Mouse (Mus musculus): ENCODE measurements at regions not wholly inside any gene's neighbourhood (a gene's known extent, or its start where the extent isn't known, plus 50 kb on each side); places are given as distances from the start of the nearest gene placed in this dataset.

- Histone ChIP-seq H3K36me3 (ENCODE audit: control insufficient read depth, insufficient read depth, low read length) (no peaks in the 10 kb centered on the region), H3K4me3 (ENCODE audit: low read depth, low read length) (no peak overlapping the region), H3K4me2 (ENCODE audit: low read length) (no peak overlapping the region), H3K27ac (ENCODE audit: low read length) (no peak overlapping the region), H3K4me1 (ENCODE audit: control insufficient read depth, insufficient read depth, low read length) (no peaks in the 10 kb centered on the region), H3K27me3 (ENCODE audit: control insufficient read depth, insufficient read depth, low read depth, low read length) (no peaks in the 10 kb centered on the region), H3K9me3 (replicated peaks; ENCODE audit: control insufficient read depth, low read length, poor library complexity, severe bottlenecking) (no peaks in the 10 kb centered on the region), H3K9ac (ENCODE audit: low read depth, low read length) (no peak overlapping the region)
- ATAC-seq = no peak
- WGBS = 5% methylated on average over 3 of the region's 3 CpGs
Observed at GRCm38 (mm10) chr1:45575131-45575530, 72.0 kb upstream of the Col5a2 start.

- no peak overlapping the region for H3K4me2 ChIP-seq (ENCODE audit: low read length)
- H3K9ac ChIP-seq (ENCODE audit: low read depth, low read length) = no peak overlapping the region
- H3K27ac ChIP-seq (ENCODE audit: low read length) = no peak overlapping the region
- no peaks in the 10 kb centered on the region for H3K27me3 ChIP-seq (ENCODE audit: control insufficient read depth, insufficient read depth, low read depth, low read length)
- H3K9me3 ChIP-seq (replicated peaks; ENCODE audit: control insufficient read depth, low read length, poor library complexity, severe bottlenecking) = no peaks in the 10 kb centered on the region
- H3K4me1 ChIP-seq (ENCODE audit: control insufficient read depth, insufficient read depth, low read length) = no peaks in the 10 kb centered on the region
- no peaks in the 10 kb centered on the region for H3K36me3 ChIP-seq (ENCODE audit: control insufficient read depth, insufficient read depth, low read length)
- H3K4me3 ChIP-seq (ENCODE audit: low read depth, low read length) = no peak overlapping the region
- WGBS = 95% methylated on average over 1 of the region's 1 CpGs
- ATAC-seq = no peak
Observed at GRCm38 (mm10) chr1:45580466-45580865, 77.4 kb upstream of the Col5a2 start.

- no peaks in the 10 kb centered on the region for H3K9me3 ChIP-seq (replicated peaks; ENCODE audit: control insufficient read depth, low read length, poor library complexity, severe bottlenecking)
- H3K4me1 ChIP-seq (ENCODE audit: control insufficient read depth, insufficient read depth, low read length) = no peaks in the 10 kb centered on the region
- no peak overlapping the region for H3K9ac ChIP-seq (ENCODE audit: low read depth, low read length)
- H3K27me3 ChIP-seq (ENCODE audit: control insufficient read depth, insufficient read depth, low read depth, low read length) = no peaks in the 10 kb centered on the region
- no peak for ATAC-seq
- WGBS = 85% methylated on average over 9 of the region's 9 CpGs
- H3K4me2 ChIP-seq (ENCODE audit: low read length) = no peak overlapping the region
- H3K27ac ChIP-seq (ENCODE audit: low read length) = no peak overlapping the region
- no peaks in the 10 kb centered on the region for H3K36me3 ChIP-seq (ENCODE audit: control insufficient read depth, insufficient read depth, low read length)
- no peak overlapping the region for H3K4me3 ChIP-seq (ENCODE audit: low read depth, low read length)
Observed at GRCm38 (mm10) chr1:45587351-45588025, 84.4 kb upstream of the Col5a2 start.

- no peak overlapping the region for H3K4me2 ChIP-seq (ENCODE audit: low read length)
- no peak for ATAC-seq
- no peak overlapping the region for H3K4me3 ChIP-seq (ENCODE audit: low read depth, low read length)
- H3K4me1 ChIP-seq (ENCODE audit: control insufficient read depth, insufficient read depth, low read length) = no peaks in the 10 kb centered on the region
- H3K9me3 ChIP-seq (replicated peaks; ENCODE audit: control insufficient read depth, low read length, poor library complexity, severe bottlenecking) = no peaks in the 10 kb centered on the region
- no peak overlapping the region for H3K27ac ChIP-seq (ENCODE audit: low read length)
- 55% methylated on average over 2 of the region's 2 CpGs for WGBS
- H3K9ac ChIP-seq (ENCODE audit: low read depth, low read length) = no peak overlapping the region
- no peaks in the 10 kb centered on the region for H3K27me3 ChIP-seq (ENCODE audit: control insufficient read depth, insufficient read depth, low read depth, low read length)
- no peaks in the 10 kb centered on the region for H3K36me3 ChIP-seq (ENCODE audit: control insufficient read depth, insufficient read depth, low read length)
Observed at GRCm38 (mm10) chr1:45597316-45597715, 94.2 kb upstream of the Col5a2 start.

GRCm38 (mm10) chr1:45599421-45599820 is 96.3 kb upstream of the Col5a2 start:
- H3K9ac ChIP-seq (ENCODE audit: low read depth, low read length) = no peak overlapping the region
- no peak for ATAC-seq
- H3K9me3 ChIP-seq (replicated peaks; ENCODE audit: control insufficient read depth, low read length, poor library complexity, severe bottlenecking) = no peaks in the 10 kb centered on the region
- H3K36me3 ChIP-seq (ENCODE audit: control insufficient read depth, insufficient read depth, low read length) = no peaks in the 10 kb centered on the region
- no peak overlapping the region for H3K4me3 ChIP-seq (ENCODE audit: low read depth, low read length)
- H3K4me1 ChIP-seq (ENCODE audit: control insufficient read depth, insufficient read depth, low read length) = no peaks in the 10 kb centered on the region
- WGBS = 69% methylated on average over 1 of the region's 1 CpGs
- no peak overlapping the region for H3K27ac ChIP-seq (ENCODE audit: low read length)
- no peaks in the 10 kb centered on the region for H3K27me3 ChIP-seq (ENCODE audit: control insufficient read depth, insufficient read depth, low read depth, low read length)
- no peak overlapping the region for H3K4me2 ChIP-seq (ENCODE audit: low read length)

GRCm38 (mm10) chr1:45600011-45600410 is 96.9 kb upstream of the Col5a2 start:
- Histone ChIP-seq H3K27me3 (ENCODE audit: control insufficient read depth, insufficient read depth, low read depth, low read length) (no peaks in the 10 kb centered on the region), H3K27ac (ENCODE audit: low read length) (no peak overlapping the region), H3K9me3 (replicated peaks; ENCODE audit: control insufficient read depth, low read length, poor library complexity, severe bottlenecking) (no peaks in the 10 kb centered on the region), H3K36me3 (ENCODE audit: control insufficient read depth, insufficient read depth, low read length) (no peaks in the 10 kb centered on the region), H3K4me2 (ENCODE audit: low read length) (no peak overlapping the region), H3K4me1 (ENCODE audit: control insufficient read depth, insufficient read depth, low read length) (no peaks in the 10 kb centered on the region), H3K9ac (ENCODE audit: low read depth, low read length) (no peak overlapping the region), H3K4me3 (ENCODE audit: low read depth, low read length) (no peak overlapping the region)
- no peak for ATAC-seq
- 89% methylated on average over 3 of the region's 3 CpGs for WGBS

GRCm38 (mm10) chr1:45605571-45605970 is 102.5 kb upstream of the Col5a2 start:
- Histone ChIP-seq H3K27me3 (ENCODE audit: control insufficient read depth, insufficient read depth, low read depth, low read length) (no peaks in the 10 kb centered on the region), H3K36me3 (ENCODE audit: control insufficient read depth, insufficient read depth, low read length) (no peaks in the 10 kb centered on the region), H3K4me1 (ENCODE audit: control insufficient read depth, insufficient read depth, low read length) (no peaks in the 10 kb centered on the region), H3K9me3 (replicated peaks; ENCODE audit: control insufficient read depth, low read length, poor library complexity, severe bottlenecking) (no peaks in the 10 kb centered on the region), H3K4me3 (ENCODE audit: low read depth, low read length) (no peak overlapping the region), H3K27ac (ENCODE audit: low read length) (no peak overlapping the region), H3K4me2 (ENCODE audit: low read length) (no peak overlapping the region), H3K9ac (ENCODE audit: low read depth, low read length) (no peak overlapping the region)
- 77% methylated on average over 1 of the region's 1 CpGs for WGBS
- no peak for ATAC-seq

GRCm38 (mm10) chr1:45608316-45608715 is 105.2 kb upstream of the Col5a2 start:
- no peaks in the 10 kb centered on the region for H3K9me3 ChIP-seq (replicated peaks; ENCODE audit: control insufficient read depth, low read length, poor library complexity, severe bottlenecking)
- no peaks in the 10 kb centered on the region for H3K27me3 ChIP-seq (ENCODE audit: control insufficient read depth, insufficient read depth, low read depth, low read length)
- H3K4me1 ChIP-seq (ENCODE audit: control insufficient read depth, insufficient read depth, low read length) = no peaks in the 10 kb centered on the region
- no peaks in the 10 kb centered on the region for H3K36me3 ChIP-seq (ENCODE audit: control insufficient read depth, insufficient read depth, low read length)
- no peak for ATAC-seq
- no peak overlapping the region for H3K4me3 ChIP-seq (ENCODE audit: low read depth, low read length)
- H3K9ac ChIP-seq (ENCODE audit: low read depth, low read length) = no peak overlapping the region
- no peak overlapping the region for H3K4me2 ChIP-seq (ENCODE audit: low read length)
- no peak overlapping the region for H3K27ac ChIP-seq (ENCODE audit: low read length)

GRCm38 (mm10) chr1:45619008-45619407 is 115.9 kb upstream of the Col5a2 start:
- Histone ChIP-seq H3K27ac (ENCODE audit: low read length) (no peak overlapping the region), H3K4me1 (ENCODE audit: control insufficient read depth, insufficient read depth, low read length) (no peaks in the 10 kb centered on the region), H3K27me3 (ENCODE audit: control insufficient read depth, insufficient read depth, low read depth, low read length) (no peaks in the 10 kb centered on the region), H3K9ac (ENCODE audit: low read depth, low read length) (no peak overlapping the region), H3K4me3 (ENCODE audit: low read depth, low read length) (no peak overlapping the region), H3K4me2 (ENCODE audit: low read length) (no peak overlapping the region), H3K36me3 (ENCODE audit: control insufficient read depth, insufficient read depth, low read length) (no peaks in the 10 kb centered on the region), H3K9me3 (replicated peaks; ENCODE audit: control insufficient read depth, low read length, poor library complexity, severe bottlenecking) (no peaks in the 10 kb centered on the region)
- 83% methylated on average over 2 of the region's 2 CpGs for WGBS
- no peak for ATAC-seq
